Mouse (Mus musculus) liver, adult 2 months (tissue): ENCODE measurements around the gene Zg16. TPM values are rescaled to one million over a fixed set of nuclear protein-coding genes. Genes with fewer than 3 reads are reported as not detected.

Source experiments
- DNase-seq: peaks from one replicate; pipeline ENCODE4 v3.0.0-alpha.2; 2011; ENCODE audit warnings: low read depth, low spot score; ENCODE audit errors: extremely low read depth
- H3K27ac ChIP-seq: fragments of 200-500 bp; replicated peaks from 2 replicates; pipeline ENCODE4 v1.5.1; 2012; ENCODE audit warnings: low read depth, mild to moderate bottlenecking, control low read depth, inconsistent platforms, low read length; ENCODE audit not compliant: insufficient read depth
- H3K27me3 ChIP-seq: fragments of 200-500 bp; 2 replicates; pipeline ENCODE4 v1.6.1; 2012; ENCODE audit warnings: mild to moderate bottlenecking, moderate library complexity, low read length, inconsistent platforms; ENCODE audit not compliant: control insufficient read depth, insufficient read depth
- H3K36me3 ChIP-seq: fragments of 200-500 bp; 2 replicates; pipeline ENCODE4 v1.6.1; 2012; ENCODE audit warnings: low read length, inconsistent platforms; ENCODE audit not compliant: control insufficient read depth, insufficient read depth
- H3K4me1 ChIP-seq: fragments of 200-500 bp; 2 replicates; pipeline ENCODE4 v1.6.1; 2011; ENCODE audit warnings: low read length; ENCODE audit not compliant: control insufficient read depth, insufficient read depth
- H3K4me3 ChIP-seq: fragments of 200-500 bp; 2 replicates; pipeline ENCODE4 v1.5.1; 2011; ENCODE audit warnings: low read depth, mild to moderate bottlenecking, control low read depth, low read length, moderate library complexity; ENCODE audit not compliant: insufficient read depth
- H3K79me2 ChIP-seq: fragments of 200-500 bp; 2 replicates; pipeline ENCODE4 v1.6.1; 2012; ENCODE audit warnings: inconsistent platforms, mild to moderate bottlenecking, low read length, moderate library complexity; ENCODE audit not compliant: control insufficient read depth, insufficient read depth
- H3K9ac ChIP-seq: fragments of 200-500 bp; 2 replicates; pipeline ENCODE4 v1.6.1; 2012; ENCODE audit warnings: low read depth, mild to moderate bottlenecking, control low read depth, inconsistent platforms, low read length
- CTCF ChIP-seq: fragments of 200-500 bp; IDR thresholded peaks from 2 replicates; pipeline ENCODE4 v1.5.1; 2011; ENCODE audit warnings: low read depth, low read length, control low read depth
- POLR2A ChIP-seq: fragments of 200-500 bp; IDR thresholded peaks from 2 replicates; pipeline ENCODE4 v1.6.1; 2011; ENCODE audit warnings: low read length, control low read depth; ENCODE audit not compliant: insufficient read depth; ENCODE audit errors: extremely low read depth
- WGBS: fragments of 180-500 bp; shearing (Covaris S2); methylation state at CpG from one replicate; pipeline ENCODE4 v1.1.7; 2018; 5-methylcytosine and 5-hydroxymethylcytosine counted together
- polyA plus RNA-seq: library from polyadenylated mRNA; depleted of rRNA; stranded (reverse); fragments of >200 nt; gene quantifications from 2 replicates; pipeline ENCODE4 v1.2.3, GENCODE M21; 2012
- total RNA-seq: library from RNA; depleted of rRNA; stranded (reverse); fragments of >200 nt; gene quantifications from 2 replicates; pipeline ENCODE4 v1.2.3, GENCODE M21; 2014

Zg16 gene
- total and polyA plus RNA-seq, 2 experiments = 2.3 to 47.8 TPM

DNA sequence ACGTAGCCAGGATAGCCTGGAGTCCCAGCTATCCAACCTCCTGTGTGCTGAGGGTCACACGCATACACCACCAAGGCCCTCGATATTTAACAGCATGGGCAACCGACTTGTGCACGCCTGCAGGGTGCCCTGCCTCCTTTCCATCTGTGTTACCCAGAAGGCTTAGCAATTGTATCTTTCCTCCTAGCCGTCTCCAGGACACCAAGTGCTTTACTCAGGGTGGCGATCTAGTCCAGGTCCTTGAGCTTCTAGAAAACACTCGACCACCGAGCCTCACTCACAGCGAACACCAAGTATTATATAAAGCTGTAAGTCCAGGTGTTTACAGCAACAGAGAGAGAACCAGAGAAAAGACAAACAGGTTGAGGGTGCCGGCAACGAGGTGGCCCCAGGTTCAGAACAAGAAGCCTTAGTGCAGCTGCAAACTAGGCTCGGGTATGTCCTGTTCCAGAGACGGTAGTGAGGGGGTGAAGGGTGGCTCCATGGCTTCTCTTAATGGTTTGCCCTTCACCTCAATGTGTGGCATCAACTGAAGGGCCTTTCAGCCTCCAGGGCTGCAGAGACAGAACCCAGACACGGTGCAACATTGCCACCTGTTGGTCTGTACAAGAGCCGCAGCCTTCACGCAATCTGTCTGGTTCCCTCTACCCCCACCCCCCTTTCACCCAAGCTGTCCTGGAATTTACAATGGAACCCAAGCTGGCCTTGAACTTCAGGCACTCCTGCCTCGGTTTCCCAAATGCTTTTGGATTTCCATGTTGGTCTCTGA is 23.3 kb upstream of the Zg16 start:
- no peak for DNase-seq
- no peak for TF ChIP-seq POLR2A
- TF ChIP-seq CTCF = peak; percentile 93
- no peak overlapping the region for H3K9ac ChIP-seq
- H3K27ac ChIP-seq = no peak overlapping the region
- H3K27me3 ChIP-seq = no peaks in the 10 kb centered on the region
- no peak overlapping the region for H3K4me3 ChIP-seq
- H3K36me3 ChIP-seq = no peaks in the 10 kb centered on the region
- H3K79me2 ChIP-seq = no peaks in the 10 kb centered on the region
- WGBS = 59% methylated on average over 18 of the region's 18 CpGs
- no peaks in the 10 kb centered on the region for H3K4me1 ChIP-seq

DNA sequence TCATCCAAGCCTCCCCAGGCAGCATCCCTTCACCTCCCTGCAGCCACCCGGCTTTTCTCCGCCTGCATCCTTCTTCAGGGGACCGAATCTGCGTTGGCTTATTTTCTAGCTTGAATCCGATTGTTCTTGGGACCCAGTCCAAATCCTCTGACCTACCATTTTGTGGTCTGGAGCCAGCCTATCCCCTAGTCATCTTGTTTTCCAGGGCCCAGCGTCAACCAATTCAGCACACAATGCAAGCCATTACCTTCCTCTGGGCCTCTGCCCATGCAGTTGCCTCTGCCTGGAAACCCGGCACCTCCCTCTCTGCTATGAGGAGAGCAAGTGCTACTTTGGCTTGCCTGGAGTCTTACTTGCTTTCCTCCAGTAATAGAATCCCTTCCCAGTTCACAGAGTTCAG is 18.4 kb upstream of the Zg16 start:
- no peak overlapping the region for H3K9ac ChIP-seq
- no peaks in the 10 kb centered on the region for H3K79me2 ChIP-seq
- TF ChIP-seq CTCF = no peak
- no peak for TF ChIP-seq POLR2A
- no peaks in the 10 kb centered on the region for H3K4me1 ChIP-seq
- 50% methylated on average over 7 of the region's 7 CpGs for WGBS
- no peak overlapping the region for H3K27ac ChIP-seq
- no peaks in the 10 kb centered on the region for H3K36me3 ChIP-seq
- no peaks in the 10 kb centered on the region for H3K27me3 ChIP-seq
- DNase-seq = no peak
- no peak overlapping the region for H3K4me3 ChIP-seq

DNA sequence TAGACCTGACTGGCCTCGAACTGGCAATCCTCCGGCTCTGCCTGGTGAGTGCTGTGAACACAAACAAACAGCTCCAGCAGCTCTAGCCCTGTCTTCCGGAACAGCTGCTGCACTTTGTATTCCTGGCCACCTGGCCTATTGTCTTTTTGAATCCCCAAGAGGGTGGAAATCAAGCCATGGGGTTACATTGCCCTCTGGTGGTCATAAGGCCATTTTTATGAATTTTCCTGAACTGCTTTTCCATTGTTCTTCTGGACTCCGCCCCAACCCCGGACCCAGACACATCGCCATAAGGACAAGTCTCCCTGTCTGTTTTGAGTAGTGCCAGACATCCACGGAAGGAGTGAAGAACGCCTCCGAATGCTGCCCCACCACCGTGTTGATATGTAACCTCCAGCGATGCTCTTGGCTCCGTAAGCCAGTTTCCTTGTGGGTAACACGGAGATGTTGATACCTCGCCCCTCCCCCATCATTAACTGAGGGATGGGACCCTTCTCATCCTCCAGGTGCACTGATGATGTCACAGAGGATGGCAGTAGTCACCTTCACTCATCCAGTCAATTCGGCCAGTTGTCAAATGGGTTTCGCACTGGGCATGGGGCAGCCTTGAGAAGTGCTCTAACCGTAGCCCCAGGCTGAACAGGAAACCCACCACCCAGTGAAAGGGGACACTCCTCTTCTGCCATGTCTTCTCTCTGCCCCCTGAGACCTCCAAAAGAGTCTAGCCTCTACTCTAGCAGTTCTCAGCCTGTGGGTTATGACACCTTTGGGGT is 17.6 kb upstream of the Zg16 start:
- TF ChIP-seq CTCF = peak; percentile 42
- TF ChIP-seq POLR2A = no peak
- peak; percentile 76 for DNase-seq
- Histone ChIP-seq H3K4me3 (no peak overlapping the region), H3K79me2 (no peaks in the 10 kb centered on the region), H3K27me3 (no peaks in the 10 kb centered on the region), H3K9ac (no peak overlapping the region), H3K27ac (no peak overlapping the region), H3K4me1 (no peaks in the 10 kb centered on the region), H3K36me3 (no peaks in the 10 kb centered on the region)
- WGBS = 15% methylated on average over 17 of the region's 17 CpGs

DNA sequence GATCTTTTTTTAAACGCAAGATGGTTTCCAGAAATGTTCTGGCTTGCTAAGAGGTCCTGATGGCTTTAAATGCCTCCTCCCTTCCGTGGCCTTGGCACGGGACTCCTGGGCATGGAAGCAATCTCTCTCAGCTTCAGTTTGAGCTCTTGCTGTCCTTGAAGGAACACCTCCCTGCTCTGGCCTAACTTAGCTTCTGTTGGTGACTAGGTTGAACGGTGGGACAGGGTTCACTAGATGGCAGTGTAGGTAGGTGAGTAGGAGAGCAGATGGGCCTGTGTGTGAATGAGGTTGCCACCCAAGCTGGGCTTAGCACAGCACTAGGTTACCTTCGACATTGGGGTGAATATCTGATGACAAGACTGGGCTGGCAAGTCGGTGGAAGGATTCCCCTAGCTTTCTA is 16.8 kb upstream of the Zg16 start:
- Histone ChIP-seq H3K36me3 (no peaks in the 10 kb centered on the region), H3K4me1 (no peaks in the 10 kb centered on the region), H3K79me2 (no peaks in the 10 kb centered on the region), H3K27me3 (no peaks in the 10 kb centered on the region), H3K27ac (no peak overlapping the region), H3K4me3 (no peak overlapping the region), H3K9ac (no peak overlapping the region)
- TF ChIP-seq POLR2A (no peak), CTCF (no peak)
- no peak for DNase-seq
- WGBS = 75% methylated on average over 6 of the region's 6 CpGs

DNA sequence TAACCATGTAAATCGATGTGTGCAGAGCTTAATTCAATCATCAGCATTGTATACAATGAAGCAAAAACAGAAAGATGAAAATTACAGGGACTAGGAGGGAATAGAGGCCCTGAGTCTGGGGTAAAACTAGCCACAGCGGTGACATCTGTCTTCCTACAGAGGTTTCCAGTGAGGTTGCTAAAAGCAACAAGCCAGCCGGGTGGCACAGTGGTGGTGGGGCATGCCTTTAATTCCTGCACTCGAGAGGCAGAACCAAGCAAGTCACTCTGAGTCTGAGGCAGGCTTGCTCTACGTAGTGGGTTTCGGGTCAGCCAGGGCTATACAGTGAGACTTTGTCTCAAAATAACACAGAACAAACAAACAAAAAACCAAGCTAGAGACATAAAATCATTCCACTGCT is 15.0 kb upstream of the Zg16 start:
- TF ChIP-seq POLR2A (no peak), CTCF (no peak)
- no peak for DNase-seq
- no peaks in the 10 kb centered on the region for H3K27me3 ChIP-seq
- no peak overlapping the region for H3K9ac ChIP-seq
- 85% methylated on average over 6 of the region's 6 CpGs for WGBS
- H3K4me1 ChIP-seq = no peaks in the 10 kb centered on the region
- H3K36me3 ChIP-seq = no peaks in the 10 kb centered on the region
- no peak overlapping the region for H3K27ac ChIP-seq
- no peaks in the 10 kb centered on the region for H3K79me2 ChIP-seq
- H3K4me3 ChIP-seq = no peak overlapping the region
